Mouse (Mus musculus) v-Abl transformed pro-B cells (cell line): ENCODE measurements around the gene Rabl6.

Experiments
- in situ Hi-C, 2 experiments: fragments of 400-800 bp; cut with MboI; formaldehyde crosslinking; loops; one replicate each; pipeline ENCODE4 v1.15.1; 2025; ENCODE audit not compliant: unreplicated experiment in 2 of 2

Rabl6 gene

GRCm38 (mm10) chr2:25549021-25549991 lies 59.0 kb downstream of the Rabl6 start:
- in situ Hi-C loops = no loop called here

- in situ Hi-C loops = no loop called here
Observed at GRCm38 (mm10) chr2:25546811-25547491, 61.4 kb downstream of the Rabl6 start, which contains the start of gene Traf2. Traf2 (minus strand) TSS chr2:25546940.

DNA sequence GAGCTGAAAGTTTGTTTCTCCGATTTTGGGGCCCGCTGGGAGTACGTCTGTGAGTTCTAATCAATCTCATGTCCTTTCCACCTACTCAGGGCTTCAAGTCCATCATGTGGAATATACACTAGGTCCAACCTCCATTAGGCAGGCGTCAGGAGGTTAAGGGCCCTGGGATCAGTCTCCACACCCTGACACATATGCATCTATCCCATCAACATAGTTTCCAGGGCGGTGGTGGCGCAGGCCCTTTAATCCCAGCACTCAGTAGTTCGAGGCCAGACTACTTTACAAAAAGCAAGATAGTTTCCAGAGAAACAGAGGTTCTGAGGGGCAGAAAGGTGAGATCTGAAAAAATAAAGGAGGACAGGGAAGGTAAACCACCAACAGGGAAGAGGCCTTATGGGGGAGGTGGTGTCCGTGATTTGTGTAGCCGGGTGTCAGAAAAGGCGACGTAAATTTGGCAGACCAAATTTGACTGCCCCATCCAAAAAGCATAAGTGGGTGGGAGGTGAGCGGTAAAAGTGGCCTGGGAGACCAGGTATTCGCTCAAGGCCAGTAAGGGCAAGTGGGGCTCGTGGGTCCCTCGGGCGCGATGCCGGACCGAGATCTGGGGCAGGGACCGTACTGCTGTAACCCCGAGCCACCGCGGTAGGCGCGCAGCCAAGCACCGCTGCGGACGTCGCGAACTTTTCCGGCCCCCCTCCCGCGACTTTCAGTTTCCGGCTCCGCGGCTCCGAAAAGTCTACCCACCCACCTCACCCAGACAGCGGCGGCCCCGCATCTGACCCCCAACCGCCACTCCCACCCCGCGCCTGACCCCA lies 62.1 kb downstream of the Rabl6 start:
- in situ Hi-C loops = no loop called here

- in situ Hi-C loops = no loop called here
Observed at GRCm38 (mm10) chr2:25541644-25542367, 66.5 kb downstream of the Rabl6 start.

- in situ Hi-C loops = no loop called here
Observed at GRCm38 (mm10) chr2:25540541-25540948, 67.8 kb downstream of the Rabl6 start.

GRCm38 (mm10) chr2:25536531-25536930 lies 71.8 kb downstream of the Rabl6 start:
- in situ Hi-C loops = no loop called here

- in situ Hi-C loops = no loop called here
Observed at GRCm38 (mm10) chr2:25534866-25535182, 73.5 kb downstream of the Rabl6 start.

GRCm38 (mm10) chr2:25534178-25534865 lies 74.0 kb downstream of the Rabl6 start:
- in situ Hi-C loops = no loop called here

DNA sequence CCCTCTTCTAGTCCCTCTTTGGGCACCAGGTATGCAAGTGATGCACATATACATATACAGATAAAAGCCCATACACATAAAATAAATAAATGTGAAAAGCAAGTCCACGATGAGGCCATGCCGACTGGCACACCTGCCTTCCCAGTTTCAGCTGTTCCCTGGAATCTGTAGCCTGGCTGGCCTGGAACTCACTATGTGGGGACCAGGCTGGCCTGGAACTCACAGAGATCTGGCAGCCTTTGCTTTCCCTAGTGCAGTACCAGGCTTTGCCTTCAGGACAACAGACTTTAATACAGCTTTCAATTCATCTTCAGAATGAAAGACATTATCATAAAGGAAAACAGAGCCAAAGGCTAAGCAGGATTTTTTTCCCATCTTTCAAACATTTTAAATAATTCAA lies 74.6 kb downstream of the Rabl6 start:
- in situ Hi-C loops = no loop called here
